Mouse (Mus musculus) megakaryocyte, embryonic 14.5 days (primary cell): ENCODE data around the gene Cela3b.

Source experiments
- FLI1 ChIP-seq: IDR thresholded peaks from 2 replicates; pipeline ENCODE4 v1.6.1; 2012; ENCODE audit warnings: low read length, inconsistent platforms, mixed read lengths
- GATA1 ChIP-seq: IDR thresholded peaks from 3 replicates; pipeline ENCODE4 v1.6.1; 2012; ENCODE audit warnings: mixed read lengths, low read length, inconsistent platforms, borderline replicate concordance

GRCm38 (mm10) chr4:137376778-137377177 lies 53.6 kb downstream of the Cela3b start:
- no peak for TF ChIP-seq GATA1
- no peak for TF ChIP-seq FLI1
